Comparison of ENCODE assay signal across 20 mouse cellular contexts in genomic region chr4:57109543-57109942, GRCm38 (mm10). TPM values are rescaled to one million over a fixed set of nuclear protein-coding genes. Genes with fewer than 3 reads are reported as not detected.
DNase-seq lines count a peak whose midpoint lies in the region; ATAC-seq lines count a peak whose summit lies in the region.
"Had no signal": no experiment of that assay in that cellular context is flagged by ENCODE, and none has a peak within 500 bp of the region (broad histone marks: within the 10 kb centered on the region; RNA-seq: fewer than 3 reads in every experiment).

No protein-coding gene starts in this region.

- H3K27ac ChIP-seq in forebrain, embryonic 14.5 days (ENCODE audit: low read depth, low read length), result no peak overlapping the region
- H3K27ac ChIP-seq in forebrain, embryonic 11.5 days (ENCODE audit: low read depth, low read length), result no peak overlapping the region
- H3K27ac ChIP-seq in hindbrain, embryonic 15.5 days (replicated peaks), result no peak overlapping the region
- H3K27ac ChIP-seq in hindbrain, embryonic 11.5 days (ENCODE audit: low read depth, low read length), result no peak overlapping the region
- H3K27ac ChIP-seq in midbrain, embryonic 14.5 days (replicated peaks; ENCODE audit: low read depth, low read length), result peak overlapping the region; percentile 32; the same call in 1 of the 2 replicates
- no peak overlapping the region for H3K27ac ChIP-seq in midbrain, embryonic 11.5 days (ENCODE audit: low read depth, low read length)
- H3K27ac ChIP-seq: embryonic facial prominence, embryonic 13.5 days; heart, adult 2 months; heart, embryonic 15.5 days; hindbrain, embryonic 14.5 days had no signal

- H3K9me3 ChIP-seq in forebrain, embryonic 14.5 days (replicated peaks; ENCODE audit: control insufficient read depth, low read length), result no peaks in the 10 kb centered on the region
- H3K9me3 ChIP-seq in forebrain, embryonic 11.5 days (ENCODE audit: control insufficient read depth, low read length), result no peaks in the 10 kb centered on the region
- no peaks in the 10 kb centered on the region for H3K9me3 ChIP-seq in hindbrain, embryonic 15.5 days
- H3K9me3 ChIP-seq in hindbrain, embryonic 11.5 days (ENCODE audit: control insufficient read depth, low read length), result no peaks in the 10 kb centered on the region
- H3K9me3 ChIP-seq in midbrain, embryonic 14.5 days (ENCODE audit: control insufficient read depth, low read length), result no peaks in the 10 kb centered on the region
- no peaks in the 10 kb centered on the region for H3K9me3 ChIP-seq in midbrain, embryonic 11.5 days (ENCODE audit: control insufficient read depth, low read length)
- H3K9me3 ChIP-seq: embryonic facial prominence, embryonic 13.5 days; heart, embryonic 15.5 days had no signal

- 0 out of 2 replicates have a peak, but pooled peaks cover 3% of the 10 kb centered on the region for H3K4me1 ChIP-seq in forebrain, embryonic 14.5 days (ENCODE audit: control insufficient read depth, insufficient read depth, low read length)
- H3K4me1 ChIP-seq in forebrain, embryonic 11.5 days (replicated peaks; ENCODE audit: control insufficient read depth, insufficient read depth, low read length), result no peaks in the 10 kb centered on the region
- no peaks in the 10 kb centered on the region for H3K4me1 ChIP-seq in hindbrain, embryonic 15.5 days (replicated peaks)
- no peaks in the 10 kb centered on the region for H3K4me1 ChIP-seq in hindbrain, embryonic 11.5 days (replicated peaks; ENCODE audit: control insufficient read depth, insufficient read depth, low read length)
- H3K4me1 ChIP-seq in midbrain, embryonic 14.5 days (ENCODE audit: control insufficient read depth, insufficient read depth, low read length), result no peaks in the 10 kb centered on the region; the same call in 1 of the 2 replicates
- H3K4me1 ChIP-seq in midbrain, embryonic 11.5 days (ENCODE audit: control insufficient read depth, insufficient read depth, low read length), result no peaks in the 10 kb centered on the region
- H3K4me1 ChIP-seq: heart, embryonic 15.5 days had no signal

- no peaks in the 10 kb centered on the region for H3K27me3 ChIP-seq in forebrain, embryonic 14.5 days (replicated peaks; ENCODE audit: control insufficient read depth, insufficient read depth, low read length)
- no peaks in the 10 kb centered on the region for H3K27me3 ChIP-seq in forebrain, embryonic 11.5 days (ENCODE audit: control insufficient read depth, insufficient read depth, low read length)
- no peaks in the 10 kb centered on the region for H3K27me3 ChIP-seq in hindbrain, embryonic 15.5 days
- no peaks in the 10 kb centered on the region for H3K27me3 ChIP-seq in hindbrain, embryonic 11.5 days (ENCODE audit: control insufficient read depth, insufficient read depth, low read length)
- H3K27me3 ChIP-seq in midbrain, embryonic 14.5 days (ENCODE audit: control insufficient read depth, insufficient read depth, low read length), result no peaks in the 10 kb centered on the region
- H3K27me3 ChIP-seq in midbrain, embryonic 11.5 days (ENCODE audit: control insufficient read depth, insufficient read depth, low read length), result no peaks in the 10 kb centered on the region
- H3K27me3 ChIP-seq: embryonic facial prominence, embryonic 13.5 days; heart, embryonic 15.5 days had no signal

- H3K36me3 ChIP-seq in forebrain, embryonic 14.5 days (ENCODE audit: control insufficient read depth, insufficient read depth, low read length), result no peaks in the 10 kb centered on the region
- no peaks in the 10 kb centered on the region for H3K36me3 ChIP-seq in forebrain, embryonic 11.5 days (ENCODE audit: control insufficient read depth, insufficient read depth, low read length)
- no peaks in the 10 kb centered on the region for H3K36me3 ChIP-seq in hindbrain, embryonic 15.5 days
- no peaks in the 10 kb centered on the region for H3K36me3 ChIP-seq in hindbrain, embryonic 11.5 days (ENCODE audit: control insufficient read depth, insufficient read depth, low read length)
- H3K36me3 ChIP-seq in midbrain, embryonic 14.5 days (ENCODE audit: control insufficient read depth, insufficient read depth, low read length), result no peaks in the 10 kb centered on the region
- no peaks in the 10 kb centered on the region for H3K36me3 ChIP-seq in midbrain, embryonic 11.5 days (ENCODE audit: control insufficient read depth, insufficient read depth, low read length)
- H3K36me3 ChIP-seq: embryonic facial prominence, embryonic 13.5 days; heart, embryonic 15.5 days had no signal

- H3K4me3 ChIP-seq in forebrain, embryonic 14.5 days (ENCODE audit: low read depth, low read length), result no peak overlapping the region
- H3K4me3 ChIP-seq in forebrain, embryonic 11.5 days (ENCODE audit: low read depth, low read length), result no peak overlapping the region
- H3K4me3 ChIP-seq in hindbrain, embryonic 15.5 days, result no peak overlapping the region
- H3K4me3 ChIP-seq in hindbrain, embryonic 11.5 days (ENCODE audit: low read depth, low read length), result no peak overlapping the region
- H3K4me3 ChIP-seq in midbrain, embryonic 14.5 days (replicated peaks; ENCODE audit: low read depth, low read length), result no peak overlapping the region
- no peak overlapping the region for H3K4me3 ChIP-seq in midbrain, embryonic 11.5 days (ENCODE audit: low read depth, low read length)
- H3K4me3 ChIP-seq: embryonic facial prominence, embryonic 13.5 days; heart, adult 2 months; heart, embryonic 15.5 days had no signal

- no peak overlapping the region for H3K9ac ChIP-seq in forebrain, embryonic 14.5 days (ENCODE audit: low read length)
- no peak overlapping the region for H3K9ac ChIP-seq in forebrain, embryonic 11.5 days (ENCODE audit: low read length)
- H3K9ac ChIP-seq in hindbrain, embryonic 15.5 days, result no peak overlapping the region
- no peak overlapping the region for H3K9ac ChIP-seq in hindbrain, embryonic 11.5 days (ENCODE audit: low read depth, low read length)
- H3K9ac ChIP-seq in midbrain, embryonic 14.5 days (replicated peaks; ENCODE audit: low read length), result no peak overlapping the region
- H3K9ac ChIP-seq in midbrain, embryonic 11.5 days (ENCODE audit: low read length), result no peak overlapping the region
- H3K9ac ChIP-seq: embryonic facial prominence, embryonic 13.5 days; heart, embryonic 15.5 days; hindbrain, embryonic 14.5 days had no signal

- peak; percentile 56 for DNase-seq in forebrain, embryonic 14.5 days (ENCODE audit: low spot score)
- DNase-seq in forebrain, embryonic 11.5 days (ENCODE audit: low spot score), result no peak
- DNase-seq in hindbrain, embryonic 11.5 days (ENCODE audit: low spot score), result no peak
- DNase-seq in midbrain, embryonic 14.5 days, result peak; percentile 46
- no peak for DNase-seq in midbrain, embryonic 11.5 days (ENCODE audit: low spot score, missing footprints)
- peak; percentile 49 for DNase-seq in yolk sac, embryonic 10.5 days (ENCODE audit: low spot score)
- DNase-seq in left cerebral cortex, postnatal 14 days (ENCODE audit: low spot score in 2 of 2), result no peak
- DNase-seq: adrenal gland, postnatal 10 days; cerebellum, adult 11-12 months; cerebellum, adult 9-10 months; cerebellum, postnatal 25 days; gastrocnemius, postnatal 10 days; heart, adult 2 months; heart, postnatal 14 days had no signal

- ATAC-seq in forebrain, embryonic 14.5 days, result peak; percentile 42; the same call in 1 of the 2 replicates
- no peak for ATAC-seq in forebrain, embryonic 11.5 days (replicated peaks; ENCODE audit: low FRiP score)
- ATAC-seq in hindbrain, embryonic 15.5 days (ENCODE audit: low FRiP score, low read depth), result peak; percentile 20; the same call in 1 of the 2 replicates
- ATAC-seq in hindbrain, embryonic 11.5 days (ENCODE audit: low FRiP score), result no peak
- no peak for ATAC-seq in midbrain, embryonic 14.5 days (ENCODE audit: low FRiP score, low TSS enrichment)
- no peak for ATAC-seq in midbrain, embryonic 11.5 days (ENCODE audit: low FRiP score)

- WGBS in forebrain, embryonic 14.5 days, result 29% methylated on average over 4 of the region's 4 CpGs
- 68% methylated on average over 4 of the region's 4 CpGs for WGBS in forebrain, embryonic 11.5 days
- WGBS in hindbrain, embryonic 15.5 days, result 75% methylated on average over 4 of the region's 4 CpGs
- WGBS in hindbrain, embryonic 11.5 days, result 83% methylated on average over 4 of the region's 4 CpGs
- WGBS in midbrain, embryonic 14.5 days, result 48% methylated on average over 4 of the region's 4 CpGs
- 64% methylated on average over 4 of the region's 4 CpGs for WGBS in midbrain, embryonic 11.5 days

- H3K4me2 ChIP-seq in forebrain, embryonic 14.5 days (ENCODE audit: low read length), result no peak overlapping the region
- no peak overlapping the region for H3K4me2 ChIP-seq in forebrain, embryonic 11.5 days (ENCODE audit: low read depth, low read length, severe bottlenecking)
- no peak overlapping the region for H3K4me2 ChIP-seq in hindbrain, embryonic 15.5 days
- no peak overlapping the region for H3K4me2 ChIP-seq in hindbrain, embryonic 11.5 days (replicated peaks; ENCODE audit: low read depth, low read length)
- H3K4me2 ChIP-seq in midbrain, embryonic 14.5 days (ENCODE audit: low read length), result no peak overlapping the region
- no peak overlapping the region for H3K4me2 ChIP-seq in midbrain, embryonic 11.5 days
- H3K4me2 ChIP-seq: embryonic facial prominence, embryonic 13.5 days; heart, embryonic 11.5 days; heart, embryonic 15.5 days; hindbrain, embryonic 14.5 days had no signal

- intact Hi-C loops in left cerebral cortex, postnatal 14 days (cut with DNase I), result no loop called here

RNA-seq across cellular contexts. Expression of gene Epb41l4b, which starts 33.7 kb away (rescaled TPM):
- 0.74 and 0.88 TPM in 2 replicates for polyA plus RNA-seq in forebrain, embryonic 14.5 days (2014; fragmentation: Nextera tagmentation; extraction: Ambion mirVana)
- polyA plus RNA-seq in forebrain, embryonic 11.5 days (2014; fragmentation: Nextera tagmentation; extraction: Ambion mirVana), result 0.57 and 0.75 TPM in 2 replicates
- polyA plus RNA-seq in hindbrain, embryonic 15.5 days (2015; fragmentation: Nextera tagmentation; extraction: Ambion mirVana), result 3.3 and 3.5 TPM in 2 replicates
- 1.4 and 1.7 TPM in 2 replicates for polyA plus RNA-seq in hindbrain, embryonic 11.5 days (2014; fragmentation: Nextera tagmentation; extraction: Ambion mirVana)
- polyA plus RNA-seq in midbrain, embryonic 14.5 days (2014; fragmentation: Nextera tagmentation; extraction: Ambion mirVana), result 3.8 and 5.1 TPM in 2 replicates
- 0.51 and 0.70 TPM in 2 replicates for polyA plus RNA-seq in midbrain, embryonic 11.5 days (2014; fragmentation: Nextera tagmentation; extraction: Ambion mirVana)
- 10 to 100 TPM; 17.9 to 21.3 TPM for total RNA-seq in left cerebral cortex, postnatal 14 days (2021)
- total RNA-seq: MEL had no signal

Comparison
In these comparisons a context has a peak if more than half of its experiments do, and no peak if none do; other contexts are left out.
1. ATAC-seq: peak in forebrain, embryonic 14.5 days (single experiment) and hindbrain, embryonic 15.5 days (single experiment); none in forebrain, embryonic 11.5 days (single experiment), hindbrain, embryonic 11.5 days (single experiment), midbrain, embryonic 14.5 days (single experiment) and midbrain, embryonic 11.5 days (single experiment).
2. DNase-seq: peak in forebrain, embryonic 14.5 days (single experiment), midbrain, embryonic 14.5 days (single experiment) and yolk sac, embryonic 10.5 days (single experiment); none in forebrain, embryonic 11.5 days (single experiment), hindbrain, embryonic 11.5 days (single experiment), midbrain, embryonic 11.5 days (single experiment) and left cerebral cortex, postnatal 14 days (0 of 2).